Mouse (Mus musculus) G1E (cell line): ENCODE data around the gene Rab3gap1.

Experiments
- CTCF ChIP-seq: IDR thresholded peaks from 2 replicates; pipeline ENCODE4 v1.5.1; 2012; ENCODE audit warnings: low read depth, low read length, inconsistent platforms, mixed read lengths
- GATA1 ChIP-seq: IDR thresholded peaks from 2 replicates; pipeline ENCODE4 v1.6.1; 2012; ENCODE audit warnings: borderline replicate concordance, low read length, inconsistent platforms, mixed read lengths
- POLR2AphosphoS5 ChIP-seq: IDR thresholded peaks from 2 replicates; pipeline ENCODE4 v1.6.1; 2012; ENCODE audit warnings: low read depth, low read length, inconsistent platforms; ENCODE audit not compliant: insufficient replicate concordance
- TAL1 ChIP-seq: conservative IDR thresholded peaks from 2 replicates; pipeline ENCODE4 v1.6.1; 2012; ENCODE audit warnings: low read depth, low read length, inconsistent platforms, mixed read lengths

DNA sequence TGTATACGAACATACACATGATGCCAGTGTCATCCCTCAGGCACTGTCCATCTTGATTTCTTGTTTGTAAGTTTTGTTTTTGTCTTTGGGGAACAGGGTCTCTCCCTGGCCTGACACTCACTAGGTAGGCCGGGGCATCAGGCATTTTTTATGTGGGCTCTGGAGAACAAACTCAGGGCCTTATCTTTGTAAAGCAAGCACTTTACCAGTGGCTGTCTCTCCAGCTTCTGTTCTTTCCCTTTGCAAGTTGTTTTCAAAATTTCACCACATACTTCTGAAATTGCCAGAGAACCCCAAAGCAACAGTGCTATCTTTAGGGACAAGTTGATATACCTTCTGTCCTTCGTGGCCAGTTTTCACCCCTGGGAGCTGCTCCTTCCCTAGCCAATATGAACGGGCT lies 34.4 kb upstream of the Rab3gap1 start:
- no peak for TF ChIP-seq CTCF
- no peak for TF ChIP-seq GATA1
- no peak for TF ChIP-seq POLR2AphosphoS5
- TF ChIP-seq TAL1 = no peak
